Mouse (Mus musculus) testis, adult 2 months (tissue): ENCODE results near the gene Cdh18. TPM values are rescaled to one million over a fixed set of nuclear protein-coding genes. Genes with fewer than 3 reads are reported as not detected.

Experiments
- H3K27ac ChIP-seq: fragments of 200-500 bp; 2 replicates; pipeline ENCODE4 v1.5.1; 2012; ENCODE audit warnings: low read depth, low read length; ENCODE audit not compliant: control insufficient read depth, insufficient read depth
- H3K27me3 ChIP-seq: fragments of 200-500 bp; 2 replicates; pipeline ENCODE4 v1.6.1; 2012; ENCODE audit warnings: mild to moderate bottlenecking, low read length, moderate library complexity; ENCODE audit not compliant: control insufficient read depth, insufficient read depth
- H3K36me3 ChIP-seq: fragments of 200-500 bp; 2 replicates; pipeline ENCODE4 v1.6.1; 2012; ENCODE audit warnings: mild to moderate bottlenecking, low read length; ENCODE audit not compliant: control insufficient read depth, insufficient read depth
- H3K4me1 ChIP-seq: fragments of 200-500 bp; 2 replicates; pipeline ENCODE4 v1.6.1; 2012; ENCODE audit warnings: low read length; ENCODE audit not compliant: control insufficient read depth, insufficient read depth
- H3K4me3 ChIP-seq: fragments of 200-500 bp; 2 replicates; pipeline ENCODE4 v1.5.1; 2012; ENCODE audit warnings: low read depth, mild to moderate bottlenecking, low read length, moderate library complexity, mixed read lengths; ENCODE audit not compliant: control insufficient read depth
- CTCF ChIP-seq: fragments of 200-500 bp; IDR thresholded peaks from 2 replicates; pipeline ENCODE4 v1.5.1; 2012; ENCODE audit warnings: low read depth, mild to moderate bottlenecking, inconsistent platforms, low read length, moderate library complexity; ENCODE audit not compliant: control insufficient read depth, insufficient read depth, insufficient replicate concordance
- POLR2A ChIP-seq: fragments of 200-500 bp; IDR thresholded peaks from 2 replicates; pipeline ENCODE4 v1.6.1; 2012; ENCODE audit warnings: low read depth, mild to moderate bottlenecking, inconsistent platforms, low read length, moderate library complexity; ENCODE audit not compliant: control insufficient read depth
- polyA plus RNA-seq: library from polyadenylated mRNA; depleted of rRNA; stranded (reverse); fragments of >200 nt; gene quantifications from 2 replicates; pipeline ENCODE4 v1.2.3, GENCODE M21; 2012

Gene Cdh18
- polyA plus RNA-seq, 1 experiment = 1.5 TPM

DNA sequence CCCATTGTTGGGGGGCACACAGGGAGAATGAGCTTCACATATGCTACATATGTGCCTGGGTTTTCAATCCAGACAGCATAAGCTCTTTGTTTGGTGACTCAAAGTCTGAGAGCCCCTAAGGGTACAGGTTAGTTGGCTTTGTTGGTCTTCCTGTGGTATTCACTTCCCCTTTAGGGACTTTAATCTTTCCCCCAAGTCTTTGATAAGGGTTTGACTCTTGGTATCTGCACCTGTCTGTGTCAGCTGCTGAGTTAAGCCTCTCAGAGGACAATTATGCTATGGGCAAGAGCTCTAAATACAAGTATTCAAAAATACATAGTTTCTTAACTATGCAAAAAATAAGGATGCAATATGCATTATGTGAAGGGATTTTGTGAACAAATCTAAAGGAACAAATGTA is 869.3 kb downstream of the Cdh18 start:
- TF ChIP-seq POLR2A (no peak), CTCF (no peak)
- no peaks in the 10 kb centered on the region for H3K36me3 ChIP-seq
- no peak overlapping the region for H3K27ac ChIP-seq
- no peak overlapping the region for H3K4me3 ChIP-seq
- no peaks in the 10 kb centered on the region for H3K4me1 ChIP-seq
- H3K27me3 ChIP-seq = no peaks in the 10 kb centered on the region

DNA sequence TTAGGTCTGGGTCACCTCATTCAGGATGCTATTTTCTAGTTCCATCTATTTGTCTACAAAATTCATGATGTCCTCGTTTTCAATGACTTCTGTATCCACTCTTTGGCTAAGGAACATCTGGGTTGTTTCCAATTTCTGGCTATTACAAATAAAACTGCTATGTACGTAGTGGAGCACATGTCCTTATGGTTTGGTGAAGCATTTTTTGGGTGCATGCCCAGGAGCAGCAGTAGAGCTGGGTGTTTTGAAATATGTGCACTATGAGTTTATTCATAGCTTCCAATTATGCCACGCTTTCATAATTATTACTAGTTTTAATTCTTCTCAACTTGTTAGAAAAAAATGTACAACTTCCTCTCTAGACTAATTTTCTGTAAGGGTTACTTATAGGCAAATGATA is 871.2 kb downstream of the Cdh18 start:
- Histone ChIP-seq H3K4me3 (no peak overlapping the region), H3K4me1 (no peaks in the 10 kb centered on the region), H3K27me3 (no peaks in the 10 kb centered on the region), H3K36me3 (no peaks in the 10 kb centered on the region), H3K27ac (no peak overlapping the region)
- TF ChIP-seq CTCF (no peak), POLR2A (no peak)

DNA sequence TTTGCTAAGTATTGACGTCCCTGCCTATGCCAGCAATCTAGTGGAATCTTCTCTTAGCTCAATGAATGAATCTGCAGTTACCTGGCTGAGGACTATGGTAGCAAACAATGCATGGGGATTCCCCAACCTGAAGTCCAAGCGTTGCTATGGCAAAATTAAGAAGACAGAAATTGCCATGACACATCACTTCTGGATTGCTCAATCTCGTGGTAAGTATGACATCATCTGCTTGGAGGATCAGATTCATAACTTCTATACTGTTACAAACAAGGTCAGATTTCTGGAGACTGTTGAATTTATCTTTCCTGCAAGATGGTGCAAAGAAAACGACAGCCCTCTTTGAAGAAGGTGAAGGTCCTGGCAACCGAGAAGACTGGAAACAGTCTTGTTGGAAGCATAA is 881.2 kb downstream of the Cdh18 start:
- Histone ChIP-seq H3K4me3 (no peak overlapping the region), H3K36me3 (no peaks in the 10 kb centered on the region), H3K4me1 (no peaks in the 10 kb centered on the region), H3K27ac (no peak overlapping the region), H3K27me3 (no peaks in the 10 kb centered on the region)
- TF ChIP-seq POLR2A = no peak

DNA sequence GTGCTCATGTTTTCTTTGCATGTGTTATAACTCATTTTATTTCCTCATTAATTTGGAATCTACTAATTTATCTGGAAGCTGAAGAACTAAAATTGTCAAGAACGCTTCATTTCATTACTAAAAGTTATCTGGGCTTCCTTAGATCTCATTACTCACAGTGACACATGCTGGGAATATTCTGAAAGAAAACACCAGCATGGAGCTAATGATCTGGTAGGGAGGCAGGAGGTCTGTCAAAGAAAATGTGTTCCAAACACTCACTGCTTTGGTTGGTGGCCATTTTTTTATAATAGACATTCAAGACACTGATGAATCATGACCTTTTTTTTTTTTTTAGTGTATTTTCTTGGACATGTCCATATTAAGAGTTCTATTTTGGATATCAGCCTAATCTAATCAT is 899.7 kb downstream of the Cdh18 start:
- H3K4me1 ChIP-seq = no peaks in the 10 kb centered on the region
- TF ChIP-seq POLR2A (no peak), CTCF (no peak)
- no peak overlapping the region for H3K4me3 ChIP-seq
- no peak overlapping the region for H3K27ac ChIP-seq
- no peaks in the 10 kb centered on the region for H3K27me3 ChIP-seq
- H3K36me3 ChIP-seq = no peaks in the 10 kb centered on the region

DNA sequence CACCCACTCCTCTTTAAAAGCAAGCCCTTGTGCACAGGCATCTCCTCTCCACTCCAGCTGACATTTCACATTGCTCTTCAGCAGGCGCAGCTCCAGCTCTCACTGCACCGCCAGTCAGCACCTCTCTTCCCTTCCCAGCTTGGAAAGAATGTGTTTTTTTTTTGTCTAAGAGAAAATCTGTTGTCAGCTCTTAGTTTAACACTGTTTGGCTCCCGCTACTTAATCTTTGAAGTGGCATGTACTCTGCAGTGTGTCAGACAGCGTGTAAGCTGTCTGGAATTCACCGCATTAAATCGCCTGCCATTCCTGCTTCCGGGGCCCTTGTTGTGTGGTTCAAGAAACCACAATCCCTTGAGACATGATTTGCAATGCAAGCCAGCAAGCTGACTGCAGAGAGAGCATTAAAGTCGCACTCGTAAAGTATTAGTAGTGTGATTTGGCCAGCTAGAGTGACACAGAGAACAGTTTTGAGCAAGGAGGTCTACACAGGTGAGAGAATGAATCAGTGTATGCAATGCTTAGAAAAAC is 903.3 kb downstream of the Cdh18 start:
- Histone ChIP-seq H3K4me1 (no peaks in the 10 kb centered on the region), H3K27me3 (no peaks in the 10 kb centered on the region), H3K36me3 (no peaks in the 10 kb centered on the region), H3K4me3 (no peak overlapping the region), H3K27ac (no peak overlapping the region)
- TF ChIP-seq POLR2A (no peak), CTCF (no peak)

DNA sequence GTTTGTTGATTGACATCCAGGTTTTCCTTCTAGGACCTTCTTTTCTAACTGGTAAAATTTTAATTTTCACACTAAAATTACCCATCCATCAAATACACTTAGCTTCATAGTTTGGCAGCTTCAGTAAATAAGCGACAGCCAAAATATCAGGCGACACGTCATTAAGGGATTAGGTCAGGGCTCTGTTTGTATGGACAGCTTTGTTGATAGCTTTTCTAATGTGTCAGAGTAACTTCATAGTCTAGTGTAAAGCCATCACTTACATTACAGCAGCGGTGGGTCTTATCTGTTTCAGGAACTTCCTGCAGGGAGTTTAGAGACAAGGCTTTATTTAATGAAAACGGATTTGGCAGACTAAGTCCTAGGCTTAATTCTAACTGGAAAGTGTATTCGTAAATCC is 904.5 kb downstream of the Cdh18 start:
- Histone ChIP-seq H3K36me3 (no peaks in the 10 kb centered on the region), H3K4me3 (no peak overlapping the region), H3K4me1 (no peaks in the 10 kb centered on the region), H3K27ac (no peak overlapping the region), H3K27me3 (no peaks in the 10 kb centered on the region)
- TF ChIP-seq POLR2A (no peak), CTCF (no peak)

DNA sequence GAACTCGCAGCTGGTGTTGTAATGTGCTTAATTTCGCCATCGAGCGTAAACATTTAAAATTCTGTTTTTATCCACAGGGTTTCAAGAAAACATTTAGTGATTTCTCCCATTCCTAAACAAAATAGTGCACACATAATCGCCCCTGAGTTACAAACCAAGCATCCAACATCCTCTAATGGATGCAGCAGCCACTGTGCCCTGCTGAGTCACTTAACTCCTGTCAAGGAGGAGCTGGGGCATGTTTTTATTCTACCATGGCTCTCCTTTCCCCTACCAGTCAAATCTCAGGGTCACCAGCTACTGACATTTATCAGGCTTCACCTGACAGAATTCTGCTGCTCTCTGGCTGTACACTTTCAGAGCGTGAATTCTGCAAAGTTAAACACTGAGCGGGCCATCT is 906.5 kb downstream of the Cdh18 start:
- no peak overlapping the region for H3K27ac ChIP-seq
- H3K27me3 ChIP-seq = no peaks in the 10 kb centered on the region
- TF ChIP-seq CTCF (no peak), POLR2A (no peak)
- no peaks in the 10 kb centered on the region for H3K36me3 ChIP-seq
- H3K4me3 ChIP-seq = no peak overlapping the region
- no peaks in the 10 kb centered on the region for H3K4me1 ChIP-seq

DNA sequence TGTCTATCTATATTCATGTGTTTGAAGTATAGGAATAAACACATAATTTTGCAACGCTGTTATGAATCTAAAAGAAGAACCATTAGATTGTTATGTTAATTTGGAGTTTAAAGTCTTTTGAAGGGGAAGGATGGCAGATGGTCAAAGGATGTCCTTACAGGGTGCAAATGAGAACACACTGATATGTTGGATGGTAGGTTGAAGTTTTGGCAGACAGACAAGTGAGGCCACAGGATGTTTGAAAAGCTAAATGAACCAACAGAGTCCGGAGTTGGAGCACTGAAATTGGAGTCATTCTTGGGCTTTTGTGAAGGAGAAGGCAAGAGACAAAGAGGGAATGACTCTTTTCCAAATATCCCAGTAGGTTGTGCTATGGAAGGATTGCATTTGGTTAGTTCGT is 908.6 kb downstream of the Cdh18 start:
- Histone ChIP-seq H3K27me3 (no peaks in the 10 kb centered on the region), H3K4me3 (no peak overlapping the region), H3K27ac (no peak overlapping the region), H3K4me1 (no peaks in the 10 kb centered on the region), H3K36me3 (no peaks in the 10 kb centered on the region)
- TF ChIP-seq CTCF (no peak), POLR2A (no peak)
